Mouse (Mus musculus): ENCODE measurements at regions not wholly inside any gene's neighbourhood (a gene's known extent, or its start where the extent isn't known, plus 50 kb on each side); places are given as distances from the start of the nearest gene placed in this dataset.
"Not testable (repeated sequence)": the region's sequence is repeated elsewhere in the genome, so short reads cannot be mapped to it uniquely, and the experiment has no call there.

- DNase-seq: no peak
Measured at GRCm38 (mm10) chr1:35875210-35875811, 192.9 kb upstream of the Hs6st1 start.

GRCm38 (mm10) chr1:35878426-35878825 is 189.8 kb upstream of the Hs6st1 start:
- DNase-seq: no peak

GRCm38 (mm10) chr1:35879388-35880093 is 188.7 kb upstream of the Hs6st1 start:
- DNase-seq: no peak

GRCm38 (mm10) chr1:35880562-35881265 is 187.5 kb upstream of the Hs6st1 start:
- DNase-seq: no peak

- no peak for DNase-seq
Measured at GRCm38 (mm10) chr1:35881521-35881920, 186.7 kb upstream of the Hs6st1 start.

GRCm38 (mm10) chr1:35882101-35882500 is 186.1 kb upstream of the Hs6st1 start:
- no peak for DNase-seq

GRCm38 (mm10) chr1:35889731-35890499 is 178.3 kb upstream of the Hs6st1 start:
- peak; percentile 19 to 27 for DNase-seq

- DNase-seq: no peak
Measured at GRCm38 (mm10) chr1:35890500-35890900, 177.7 kb upstream of the Hs6st1 start.

- DNase-seq: no peak
Measured at GRCm38 (mm10) chr1:35899536-35899935, 168.7 kb upstream of the Hs6st1 start.

GRCm38 (mm10) chr1:35904001-35904547 is 164.1 kb upstream of the Hs6st1 start:
- DNase-seq: no peak

- DNase-seq: no peak
Measured at GRCm38 (mm10) chr1:35913551-35913950, 154.6 kb upstream of the Hs6st1 start.

GRCm38 (mm10) chr1:35914175-35914574 is 154.0 kb upstream of the Hs6st1 start:
- DNase-seq: not testable (repeated sequence)

- DNase-seq: no peak
Measured at GRCm38 (mm10) chr1:35915526-35915925, 152.7 kb upstream of the Hs6st1 start.

- DNase-seq: no peak
Measured at GRCm38 (mm10) chr1:35919840-35920734, 148.1 kb upstream of the Hs6st1 start.

- no peak for DNase-seq
Measured at GRCm38 (mm10) chr1:35924796-35925195, 143.4 kb upstream of the Hs6st1 start.

GRCm38 (mm10) chr1:35925301-35925700 is 142.9 kb upstream of the Hs6st1 start:
- DNase-seq: no peak

GRCm38 (mm10) chr1:35926191-35927048 is 141.8 kb upstream of the Hs6st1 start:
- no peak for DNase-seq

GRCm38 (mm10) chr1:35927049-35927415 is 141.2 kb upstream of the Hs6st1 start:
- no peak for DNase-seq

- no peak for DNase-seq
Measured at GRCm38 (mm10) chr1:35930351-35930750, 137.8 kb upstream of the Hs6st1 start.

- DNase-seq: no peak
Measured at GRCm38 (mm10) chr1:35931056-35931455, 137.1 kb upstream of the Hs6st1 start.

GRCm38 (mm10) chr1:35933511-35933910 is 134.7 kb upstream of the Hs6st1 start:
- DNase-seq: no peak

All from thymus, postnatal 36 days (tissue).